Comparison of ENCODE assay signal across 26 mouse cellular contexts in the genomic region with DNA sequence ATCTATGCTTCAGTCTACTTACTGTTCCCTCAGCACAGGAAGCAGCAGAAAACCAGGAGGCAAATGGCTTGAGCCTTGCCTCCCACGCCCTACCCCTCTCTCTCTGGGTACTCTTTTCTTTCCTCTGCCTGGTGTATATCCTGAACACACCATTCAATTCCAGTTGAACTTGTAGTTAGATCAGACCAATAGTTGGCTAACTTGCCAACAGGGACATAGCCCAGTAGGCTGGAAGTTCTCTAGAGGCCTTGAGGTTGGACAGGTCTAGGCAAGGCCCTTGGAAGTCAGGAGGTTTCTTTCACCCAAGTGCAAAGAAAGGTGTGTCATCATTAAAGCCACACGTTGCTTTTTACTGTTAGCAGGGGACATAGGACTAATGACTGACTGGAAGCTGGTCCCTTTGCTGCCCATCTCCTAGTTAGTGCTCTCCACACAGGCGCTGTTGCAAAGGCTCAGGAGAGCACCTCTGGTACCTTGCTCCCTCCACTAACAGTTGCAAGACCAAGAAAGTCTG.
"Had no signal": no experiment of that assay in that cellular context is flagged by ENCODE, and none has a peak within 500 bp of the region (broad histone marks: within the 10 kb centered on the region; RNA-seq: fewer than 3 reads in every experiment).

No protein-coding gene starts in this region.

- H3K27me3 ChIP-seq: heart, embryonic 12.5 days; hindbrain, embryonic 13.5 days; hindbrain, embryonic 15.5 days; kidney, embryonic 15.5 days; limb, embryonic 12.5 days; liver, embryonic 13.5 days; liver, embryonic 15.5 days had no signal

- H3K9me3 ChIP-seq: heart, embryonic 10.5 days; hindbrain, embryonic 13.5 days; hindbrain, embryonic 15.5 days; kidney, embryonic 15.5 days; limb, embryonic 10.5 days; liver, embryonic 13.5 days; liver, embryonic 15.5 days had no signal

- H3K4me3 ChIP-seq: gastrocnemius, adult 2 months; heart, embryonic 10.5 days; heart, embryonic 12.5 days; hindbrain, embryonic 13.5 days; hindbrain, embryonic 15.5 days; kidney, embryonic 15.5 days; left cerebral cortex, adult 2 months; limb, embryonic 10.5 days; limb, embryonic 12.5 days; liver, embryonic 13.5 days; liver, embryonic 15.5 days had no signal

- H3K36me3 ChIP-seq: heart, embryonic 10.5 days; heart, embryonic 12.5 days; hindbrain, embryonic 13.5 days; hindbrain, embryonic 15.5 days; kidney, embryonic 15.5 days; limb, embryonic 10.5 days; limb, embryonic 12.5 days; liver, embryonic 13.5 days; liver, embryonic 15.5 days had no signal

- H3K27ac ChIP-seq: gastrocnemius, adult 2 months; heart, embryonic 10.5 days; hindbrain, embryonic 13.5 days; hindbrain, embryonic 15.5 days; hindbrain, postnatal 0 days; kidney, embryonic 15.5 days; kidney, postnatal 0 days; left cerebral cortex, adult 2 months; limb, embryonic 10.5 days; limb, embryonic 12.5 days; liver, embryonic 13.5 days; liver, embryonic 15.5 days had no signal

- H3K4me2 ChIP-seq: heart, embryonic 12.5 days; hindbrain, embryonic 13.5 days; hindbrain, embryonic 15.5 days; kidney, embryonic 15.5 days; limb, embryonic 12.5 days; liver, embryonic 11.5 days; liver, embryonic 13.5 days; liver, embryonic 15.5 days had no signal

- H3K9ac ChIP-seq: heart, embryonic 12.5 days; hindbrain, embryonic 13.5 days; hindbrain, embryonic 15.5 days; kidney, embryonic 15.5 days; limb, embryonic 12.5 days; liver, embryonic 13.5 days; liver, embryonic 15.5 days had no signal

- DNase-seq: gastrocnemius, adult 2 months; gastrocnemius, postnatal 10 days; gastrocnemius, postnatal 25 days; heart, adult 18-20 months; heart, postnatal 10 days; heart, postnatal 36 days; kidney, adult 11 months; kidney, adult 2 months; kidney, adult 9 months; kidney, postnatal 14 days; kidney, postnatal 36 days; liver; liver, embryonic 13.5 days had no signal

- H3K4me1 ChIP-seq: hindbrain, embryonic 15.5 days; kidney, embryonic 15.5 days; limb, embryonic 10.5 days; limb, embryonic 12.5 days; liver, embryonic 13.5 days; liver, embryonic 15.5 days had no signal

- ATAC-seq: hindbrain, postnatal 0 days; intestine, embryonic 16.5 days had no signal
